Mouse (Mus musculus): ENCODE results near the gene Setd3.

- no peak for TF ChIP-seq GATA1 (IDR thresholded peaks at IDR 0.05; ENCODE audit: low read length)
- no peak for TF ChIP-seq TAL1 (IDR thresholded peaks at IDR 0.05; ENCODE audit: low read length)
Measured at GRCm38 (mm10) chr12:108078122-108078752, 100.9 kb downstream of the Setd3 start.
